Mouse (Mus musculus): ENCODE data around the gene Klrk1.
"Not testable (repeated sequence)": the region's sequence is repeated elsewhere in the genome, so short reads cannot be mapped to it uniquely, and the experiment has no call there.

DNA sequence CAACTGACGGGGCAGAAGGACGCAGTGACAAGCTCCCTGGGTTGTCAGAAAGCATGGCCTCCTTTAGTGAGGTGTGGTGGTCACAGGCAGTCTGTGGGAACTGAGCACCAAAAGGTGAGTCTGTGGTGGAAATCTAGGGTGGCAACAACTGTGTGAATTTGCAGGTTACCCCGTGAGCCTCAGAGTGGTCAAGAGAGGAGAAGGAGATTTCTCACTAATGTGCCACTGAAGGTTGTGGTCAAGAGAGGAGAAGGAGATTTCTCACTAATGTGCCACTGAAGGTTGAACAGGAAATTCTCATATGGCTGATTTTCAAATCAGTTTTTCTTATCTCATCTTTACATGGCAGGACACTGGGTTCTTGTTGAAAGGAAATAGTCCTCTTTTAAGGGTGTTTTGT is 37.6 kb upstream of the Klrk1 start:
- not testable (repeated sequence) for TF ChIP-seq CTCF (IDR thresholded peaks at IDR 0.05; ENCODE audit: borderline replicate concordance, extremely low read depth, insufficient read depth, insufficient read length); POLR2A (IDR thresholded peaks at IDR 0.05; ENCODE audit: borderline replicate concordance, extremely low read depth, insufficient read depth, insufficient read length, poor library complexity, severe bottlenecking)

Data from brain, embryonic 14.5 days (tissue).